Mouse (Mus musculus) embryonic facial prominence, embryonic 11.5 days (tissue): ENCODE measurements around the gene Gnao1. TPM values are rescaled to one million over a fixed set of nuclear protein-coding genes. Genes with fewer than 3 reads are reported as not detected.

Source experiments
- ATAC-seq: fragments of 200-750 bp; cut with Nextera tagmentation; replicated peaks from 2 replicates; pipeline ENCODE4 v1.8.0; 2017; ENCODE audit warnings: low read depth; ENCODE audit not compliant: insufficient number of reproducible peaks, low FRiP score, low TSS enrichment
- DNase-seq: peaks from one replicate; pipeline ENCODE4 v3.0.0-alpha.2; 2015; ENCODE audit warnings: low spot score
- H3K27ac ChIP-seq: fragments of 300-500 bp; sonication (generic); replicated peaks from 2 replicates; pipeline ENCODE4 v1.5.1; 2014; ENCODE audit warnings: mild to moderate bottlenecking, low read depth, low read length, control low read depth
- H3K27me3 ChIP-seq: fragments of 300-500 bp; sonication (generic); 2 replicates; pipeline ENCODE4 v1.6.1; 2014; ENCODE audit warnings: mild to moderate bottlenecking, low read length, moderate library complexity, mixed read lengths; ENCODE audit not compliant: control insufficient read depth, insufficient read depth
- H3K36me3 ChIP-seq: fragments of 300-500 bp; sonication (generic); replicated peaks from 2 replicates; pipeline ENCODE4 v1.6.1; 2014; ENCODE audit warnings: low read depth, mild to moderate bottlenecking, low read length, moderate library complexity, mixed read lengths; ENCODE audit not compliant: control insufficient read depth, insufficient read depth
- H3K4me1 ChIP-seq: fragments of 300-500 bp; sonication (generic); 2 replicates; pipeline ENCODE4 v1.6.1; 2014; ENCODE audit warnings: low read length, mixed read lengths; ENCODE audit not compliant: control insufficient read depth, insufficient read depth
- H3K4me2 ChIP-seq: fragments of 300-500 bp; sonication (generic); 2 replicates; pipeline ENCODE4 v1.6.1; 2014; ENCODE audit warnings: low read depth, mild to moderate bottlenecking, control low read depth, low read length, moderate library complexity
- H3K4me3 ChIP-seq: fragments of 300-500 bp; sonication (generic); 2 replicates; pipeline ENCODE4 v1.5.1; 2014; ENCODE audit warnings: low read depth, low read length, control low read depth
- H3K9ac ChIP-seq: fragments of 300-500 bp; sonication (generic); replicated peaks from 2 replicates; pipeline ENCODE4 v1.6.1; 2014; ENCODE audit warnings: mild to moderate bottlenecking, control low read depth, low read length
- H3K9me3 ChIP-seq: fragments of 300-500 bp; sonication (generic); replicated peaks from 2 replicates; pipeline ENCODE4 v1.6.1; 2016; ENCODE audit warnings: mild to moderate bottlenecking, low read length, inconsistent platforms, mixed read lengths; ENCODE audit not compliant: control insufficient read depth
- WGBS: fragments of 180-500 bp; shearing (Covaris S2); extraction: QIAGEN DNeasy Blood & Tissue Kit; methylation state at CpG from one replicate; pipeline ENCODE4 v1.1.7; 2014; 5-methylcytosine and 5-hydroxymethylcytosine counted together
- polyA plus RNA-seq: library from polyadenylated mRNA; unstranded; fragments of >200 nt; fragmentation: Nextera tagmentation; extraction: Ambion mirVana; gene quantifications from 2 replicates; pipeline ENCODE4 v1.2.1, GENCODE M21; 2014

Gnao1 gene
- polyA plus RNA-seq, 1 experiment from 2014 or later: 11.5 TPM

DNA sequence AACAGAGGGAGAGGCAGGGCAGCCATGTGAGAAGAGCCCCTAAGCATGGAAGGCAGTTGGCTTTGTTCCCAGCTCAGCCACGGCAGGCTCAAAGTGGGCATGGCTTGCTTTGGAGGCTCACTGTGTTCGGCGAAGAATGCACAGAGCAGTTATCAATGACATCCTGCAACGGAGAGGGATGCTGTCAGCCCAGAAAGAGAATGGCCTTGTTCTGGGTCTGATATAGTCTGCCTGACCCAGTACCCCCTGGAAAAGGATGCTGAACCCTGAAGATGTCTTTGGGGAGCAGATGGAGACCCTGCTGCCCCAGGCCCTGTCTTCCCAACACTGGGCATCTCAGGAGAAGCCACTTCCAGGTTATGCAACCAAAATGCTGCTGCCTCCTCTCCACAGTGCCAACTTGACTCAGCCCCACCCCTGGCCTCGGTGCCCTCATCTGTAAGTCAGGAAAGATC, 98.2 kb downstream of the Gnao1 start:
- Histone ChIP-seq H3K27ac (no peak overlapping the region; the same call in 1 of the 2 replicates), H3K4me2 (no peak overlapping the region), H3K9me3 (no peaks in the 10 kb centered on the region), H3K4me1 (no peaks in the 10 kb centered on the region), H3K9ac (no peak overlapping the region; the same call in 1 of the 2 replicates), H3K27me3 (no peaks in the 10 kb centered on the region), H3K4me3 (no peak overlapping the region), H3K36me3 (no peaks in the 10 kb centered on the region)
- WGBS: 56% methylated on average over 5 of the region's 5 CpGs
- DNase-seq: no peak
- no peak for ATAC-seq

DNA sequence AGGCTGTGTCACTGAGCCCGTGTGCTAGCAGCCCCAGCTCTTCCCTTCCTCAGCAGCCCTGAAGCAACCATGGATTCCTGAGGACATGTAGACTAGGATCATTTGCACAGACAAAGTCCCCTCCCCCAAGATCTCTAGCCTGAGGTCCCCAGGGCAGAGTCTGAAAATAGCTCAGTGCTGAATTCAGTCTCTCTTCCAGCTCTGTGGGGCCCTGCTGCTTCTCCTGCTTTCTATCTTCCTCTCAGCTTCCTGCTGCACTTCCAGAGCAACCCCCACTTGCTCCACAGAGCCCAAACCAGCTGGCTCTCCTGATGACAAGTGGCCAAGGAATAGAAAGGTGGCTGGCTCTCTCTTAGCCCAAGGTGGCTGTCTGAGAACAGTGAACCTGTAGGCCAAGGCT, 98.8 kb downstream of the Gnao1 start:
- no peak overlapping the region; the same call in 1 of the 2 replicates for H3K27ac ChIP-seq
- no peaks in the 10 kb centered on the region for H3K4me1 ChIP-seq
- no peaks in the 10 kb centered on the region for H3K27me3 ChIP-seq
- no peak overlapping the region for H3K4me2 ChIP-seq
- H3K9ac ChIP-seq: no peak overlapping the region
- DNase-seq (no peak), ATAC-seq (no peak)
- no peak overlapping the region for H3K4me3 ChIP-seq
- no peaks in the 10 kb centered on the region for H3K9me3 ChIP-seq
- WGBS: 14% methylated on average over 1 of the region's 1 CpGs
- H3K36me3 ChIP-seq: no peaks in the 10 kb centered on the region

DNA sequence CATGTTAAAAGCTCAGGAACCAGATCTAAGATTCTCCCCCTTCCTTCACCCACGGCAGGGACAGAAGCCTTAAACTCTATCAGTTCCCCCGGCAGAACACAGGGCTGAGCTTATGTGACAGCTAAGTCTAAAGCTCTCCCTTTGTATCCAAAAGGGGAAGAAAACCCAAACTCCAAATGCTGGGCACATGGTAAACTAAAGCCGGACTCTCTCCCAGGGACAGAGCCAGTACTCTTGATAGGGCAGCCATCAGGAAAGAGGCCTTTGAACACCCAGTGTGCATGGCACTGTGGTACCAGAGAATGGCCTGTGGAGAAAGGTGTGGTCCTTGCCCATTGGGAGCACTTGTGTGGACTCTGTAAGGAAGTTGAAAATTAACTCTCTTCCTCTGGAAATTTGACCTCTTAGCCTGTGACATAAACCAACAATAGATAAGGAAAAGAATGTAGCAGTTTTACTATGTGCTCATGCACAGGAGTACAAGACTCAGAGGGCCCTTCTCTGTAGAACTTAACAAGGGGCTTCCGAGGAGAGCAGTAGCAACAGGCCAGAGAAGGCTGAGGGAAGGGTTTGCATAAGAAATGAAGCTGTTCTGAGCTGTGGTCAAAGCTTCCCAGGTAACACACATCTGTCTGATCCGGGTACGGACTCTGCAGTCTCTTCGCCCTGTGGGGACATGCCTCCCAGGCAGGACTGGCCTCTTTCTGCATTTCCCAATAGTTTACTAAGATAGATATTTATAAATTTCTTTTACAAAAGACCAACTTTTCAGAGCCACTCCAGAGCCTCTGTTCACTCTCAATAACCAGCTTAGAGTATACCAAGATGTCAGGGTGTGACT, 102.2 kb downstream of the Gnao1 start:
- no peak for DNase-seq
- no peaks in the 10 kb centered on the region for H3K4me1 ChIP-seq
- no peak overlapping the region for H3K4me3 ChIP-seq
- no peak for ATAC-seq
- no peaks in the 10 kb centered on the region for H3K9me3 ChIP-seq
- H3K36me3 ChIP-seq: no peaks in the 10 kb centered on the region
- no peaks in the 10 kb centered on the region for H3K27me3 ChIP-seq
- 68% methylated on average over 7 of the region's 7 CpGs for WGBS
- no peak overlapping the region for H3K4me2 ChIP-seq
- no peak overlapping the region for H3K27ac ChIP-seq
- H3K9ac ChIP-seq: no peak overlapping the region

GRCm38 (mm10) chr8:93917859-93918421, 108.2 kb downstream of the Gnao1 start:
- Histone ChIP-seq H3K36me3 (no peaks in the 10 kb centered on the region), H3K27me3 (no peaks in the 10 kb centered on the region), H3K4me1 (no peaks in the 10 kb centered on the region), H3K4me2 (no peak overlapping the region), H3K9me3 (no peaks in the 10 kb centered on the region), H3K9ac (no peak overlapping the region), H3K4me3 (no peak overlapping the region), H3K27ac (peak overlapping the region; percentile 52)
- DNase-seq: peak; percentile 43
- WGBS: 26% methylated on average over 13 of the region's 13 CpGs
- ATAC-seq: peak; percentile 80

- H3K4me2 ChIP-seq: no peak overlapping the region
- no peaks in the 10 kb centered on the region for H3K27me3 ChIP-seq
- ATAC-seq (no peak), DNase-seq (no peak)
- H3K4me1 ChIP-seq: no peaks in the 10 kb centered on the region
- no peak overlapping the region for H3K9ac ChIP-seq
- 75% methylated on average over 2 of the region's 2 CpGs for WGBS
- no peaks in the 10 kb centered on the region for H3K36me3 ChIP-seq
- peak overlapping the region; percentile 52; the same call in 1 of the 2 replicates for H3K27ac ChIP-seq
- no peak overlapping the region for H3K4me3 ChIP-seq
- H3K9me3 ChIP-seq: no peaks in the 10 kb centered on the region
Measured at GRCm38 (mm10) chr8:93918580-93918979, 108.8 kb downstream of the Gnao1 start.

DNA sequence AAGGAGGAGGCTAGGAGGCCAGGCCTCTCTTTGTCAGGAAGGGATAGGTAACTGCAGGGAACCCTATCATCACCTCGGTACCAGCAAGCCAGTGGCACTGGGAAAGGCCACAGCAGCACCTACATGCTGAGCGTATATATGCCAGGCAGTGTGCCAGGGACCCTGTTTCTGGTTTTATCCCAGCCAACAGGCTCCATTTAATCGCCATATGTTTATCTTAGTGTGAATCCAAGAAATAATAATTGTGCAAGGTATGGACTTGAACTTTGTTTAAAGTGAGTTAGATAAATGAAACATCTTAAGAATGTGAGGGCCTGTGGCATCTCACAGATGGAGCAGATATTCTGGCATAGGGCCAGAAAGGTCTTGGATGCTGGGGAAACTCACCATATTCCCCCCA, 109.7 kb downstream of the Gnao1 start:
- no peaks in the 10 kb centered on the region for H3K27me3 ChIP-seq
- no peaks in the 10 kb centered on the region for H3K9me3 ChIP-seq
- no peak overlapping the region for H3K4me3 ChIP-seq
- no peak overlapping the region for H3K4me2 ChIP-seq
- no peaks in the 10 kb centered on the region for H3K4me1 ChIP-seq
- H3K36me3 ChIP-seq: no peaks in the 10 kb centered on the region
- no peak overlapping the region for H3K9ac ChIP-seq
- DNase-seq (no peak), ATAC-seq (no peak)
- H3K27ac ChIP-seq: no peak overlapping the region
- WGBS: 70% methylated on average over 3 of the region's 3 CpGs

DNA sequence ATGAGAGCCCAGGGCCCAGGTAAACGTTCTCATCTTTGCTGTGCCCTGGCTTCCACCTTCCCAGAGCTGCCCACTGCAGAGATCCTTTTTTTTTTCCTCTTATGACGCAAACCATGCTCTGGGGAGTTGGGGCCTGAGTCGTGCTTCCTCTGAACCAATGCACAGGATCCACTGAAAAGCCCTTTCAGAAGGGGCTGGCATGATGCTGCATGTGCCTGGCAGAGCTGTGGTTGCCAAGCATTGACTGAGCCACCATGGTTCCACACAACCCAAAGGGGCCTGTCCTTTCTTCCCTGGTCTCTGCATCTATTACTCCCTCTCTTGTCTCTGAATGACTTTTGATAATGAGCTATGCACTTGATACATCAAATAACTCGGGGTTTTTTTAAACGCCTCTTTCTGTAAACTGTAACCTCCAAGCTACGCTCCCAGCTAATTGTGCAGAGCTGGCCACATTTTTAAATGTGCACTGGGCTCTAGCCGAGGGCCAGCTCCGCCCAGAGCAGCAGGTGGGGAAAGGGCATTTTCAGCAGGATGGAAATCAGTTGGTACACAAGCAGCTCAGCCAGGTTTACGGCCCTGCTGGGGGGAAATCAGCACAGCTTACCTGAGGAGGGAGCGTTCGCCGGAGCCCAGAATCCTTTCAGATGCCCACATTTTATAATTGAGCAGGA, 110.3 kb downstream of the Gnao1 start:
- H3K27me3 ChIP-seq: no peaks in the 10 kb centered on the region
- no peaks in the 10 kb centered on the region for H3K36me3 ChIP-seq
- whole genome bisulfite sequencing: 55% methylated on average over 12 of the region's 12 CpGs
- no peak for DNase-seq
- no peaks in the 10 kb centered on the region for H3K9me3 ChIP-seq
- no peaks in the 10 kb centered on the region for H3K4me1 ChIP-seq
- H3K9ac ChIP-seq: no peak overlapping the region
- ATAC-seq: no peak
- H3K4me3 ChIP-seq: no peak overlapping the region
- no peak overlapping the region for H3K4me2 ChIP-seq
- no peak overlapping the region for H3K27ac ChIP-seq

DNA sequence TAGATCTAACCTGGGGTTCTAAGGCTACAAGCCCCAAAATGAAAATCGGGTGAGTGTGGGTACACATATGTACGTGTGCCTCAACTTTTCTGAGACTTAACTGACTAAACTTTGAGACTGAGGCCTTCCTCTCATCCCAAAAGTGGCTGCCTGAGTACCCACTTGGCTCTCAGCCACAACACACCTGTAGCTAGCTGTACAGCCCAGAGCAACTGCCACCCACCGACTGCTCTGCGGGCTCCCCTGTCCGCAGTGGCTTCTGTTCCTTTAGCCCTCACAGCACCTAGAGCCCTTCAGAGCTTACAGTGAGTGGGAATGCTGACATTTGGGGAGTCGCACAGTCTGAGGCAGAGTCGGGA, 110.8 kb downstream of the Gnao1 start:
- H3K9me3 ChIP-seq: no peaks in the 10 kb centered on the region
- DNase-seq (no peak), ATAC-seq (no peak)
- no peaks in the 10 kb centered on the region for H3K36me3 ChIP-seq
- no peak overlapping the region for H3K27ac ChIP-seq
- no peak overlapping the region for H3K4me2 ChIP-seq
- no peak overlapping the region for H3K4me3 ChIP-seq
- WGBS: 82% methylated on average over 7 of the region's 7 CpGs
- no peaks in the 10 kb centered on the region for H3K4me1 ChIP-seq
- H3K27me3 ChIP-seq: no peaks in the 10 kb centered on the region
- H3K9ac ChIP-seq: no peak overlapping the region
